Mouse (Mus musculus): ENCODE measurements around the gene Dysf. TPM values are rescaled to one million over a fixed set of nuclear protein-coding genes. Genes with fewer than 3 reads are reported as not detected.
"Not testable (repeated sequence)": the region's sequence is repeated elsewhere in the genome, so short reads cannot be mapped to it uniquely, and the experiment has no call there.

The Dysf gene
- polyA plus RNA-seq, 1 experiment = 13.8 TPM

DNA sequence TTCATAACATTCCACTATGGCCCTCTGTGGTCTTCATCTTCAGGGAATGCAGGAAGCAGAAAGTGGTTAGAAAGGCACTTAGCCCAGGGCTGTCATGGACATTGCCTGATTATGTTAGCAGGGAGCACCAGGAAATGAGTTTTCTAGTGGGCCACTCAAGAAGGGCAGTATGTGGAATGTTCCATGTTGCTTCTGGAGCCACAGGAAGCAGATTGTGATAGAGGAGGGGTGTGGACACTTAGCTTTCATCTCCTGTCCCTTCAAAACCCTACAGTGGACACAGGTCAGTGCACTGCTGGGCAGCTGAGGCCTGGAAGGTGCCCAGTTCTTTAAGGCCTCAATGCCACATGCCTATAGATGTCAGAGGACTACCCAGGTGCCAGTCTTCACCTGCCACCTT, 20.4 kb downstream of the Dysf start:
- H3K27ac ChIP-seq (replicated peaks; ENCODE audit: low read depth, low read length) = peak overlapping the region; percentile 19; the same call in 1 of the 2 replicates
- H3K4me1 ChIP-seq (ENCODE audit: control insufficient read depth, insufficient read depth, insufficient read length, low read length) = peaks cover 13% of the 10 kb centered on the region; the same call in 1 of the 2 replicates
- no peak overlapping the region for H3K4me3 ChIP-seq (ENCODE audit: insufficient read depth, low read depth, low read length)

- Histone ChIP-seq H3K4me1 (ENCODE audit: control insufficient read depth, insufficient read depth, insufficient read length, low read length) (peaks cover 13% of the 10 kb centered on the region; the same call in 1 of the 2 replicates), H3K4me3 (ENCODE audit: insufficient read depth, low read depth, low read length) (no peak overlapping the region), H3K27ac (replicated peaks; ENCODE audit: low read depth, low read length) (no peak overlapping the region)
Measured at GRCm38 (mm10) chr6:84029775-84030174, 21.4 kb downstream of the Dysf start.

DNA sequence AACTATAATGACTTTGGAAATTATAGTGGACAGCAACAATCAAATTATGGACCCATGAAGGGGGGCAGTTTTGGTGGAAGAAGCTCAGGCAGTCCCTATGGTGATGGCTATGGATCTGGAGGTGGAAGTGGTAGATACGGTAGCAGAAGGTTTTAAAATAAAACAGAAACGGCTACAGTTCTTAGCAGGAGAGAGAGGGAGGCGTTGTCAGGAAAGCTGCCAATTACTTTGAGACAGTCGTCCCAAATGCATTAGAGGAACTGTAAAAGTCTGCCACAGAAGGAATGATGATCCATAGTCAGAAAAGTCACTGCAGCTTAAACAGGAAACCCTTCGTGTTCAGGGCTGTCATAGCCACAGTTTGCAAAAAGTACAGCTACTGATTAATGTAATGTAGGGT, 24.1 kb downstream of the Dysf start:
- not testable (repeated sequence) for H3K27ac ChIP-seq (replicated peaks; ENCODE audit: low read depth, low read length); H3K4me3 ChIP-seq (ENCODE audit: insufficient read depth, low read depth, low read length)
- peaks cover 12% of the 10 kb centered on the region; the same call in 1 of the 2 replicates for H3K4me1 ChIP-seq (ENCODE audit: control insufficient read depth, insufficient read depth, insufficient read length, low read length)

DNA sequence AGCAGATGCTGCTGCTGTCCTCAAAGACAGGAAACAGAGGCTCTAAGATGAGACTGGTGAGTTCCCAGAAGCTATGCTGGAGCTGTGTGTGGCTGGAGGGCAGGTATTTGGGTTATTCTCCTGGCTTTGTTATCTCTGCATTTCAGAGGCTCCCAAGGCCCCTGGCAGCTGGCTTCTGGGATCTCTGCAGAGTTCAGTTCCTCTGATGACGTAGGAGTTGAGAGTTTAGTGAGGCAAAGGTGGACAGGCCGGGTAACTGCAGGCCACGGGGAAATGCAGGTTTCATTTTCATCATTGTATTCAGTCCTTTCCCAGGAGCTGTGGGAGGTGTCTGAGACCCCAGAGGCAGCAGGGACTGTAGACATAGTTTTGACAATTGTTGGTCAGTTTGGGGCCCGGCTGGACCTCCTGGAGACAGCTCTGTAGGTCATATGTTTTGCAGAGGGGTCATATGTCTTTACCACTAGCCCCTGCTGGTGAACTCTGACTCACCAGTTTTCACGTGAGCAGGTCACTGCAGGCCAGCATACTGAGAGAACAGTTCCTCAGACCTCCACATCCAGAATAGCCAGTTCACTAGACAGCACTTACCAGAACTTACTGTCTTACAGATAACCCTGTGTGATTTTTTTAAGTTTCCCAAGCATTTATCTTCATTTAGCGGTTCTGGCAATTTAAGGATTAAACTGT, 35.0 kb downstream of the Dysf start:
- Histone ChIP-seq H3K4me1 (ENCODE audit: control insufficient read depth, insufficient read depth, insufficient read length, low read length) (peaks cover 18% of the 10 kb centered on the region), H3K4me3 (ENCODE audit: insufficient read depth, low read depth, low read length) (no peak overlapping the region), H3K27ac (replicated peaks; ENCODE audit: low read depth, low read length) (peak overlapping the region; percentile 87)

DNA sequence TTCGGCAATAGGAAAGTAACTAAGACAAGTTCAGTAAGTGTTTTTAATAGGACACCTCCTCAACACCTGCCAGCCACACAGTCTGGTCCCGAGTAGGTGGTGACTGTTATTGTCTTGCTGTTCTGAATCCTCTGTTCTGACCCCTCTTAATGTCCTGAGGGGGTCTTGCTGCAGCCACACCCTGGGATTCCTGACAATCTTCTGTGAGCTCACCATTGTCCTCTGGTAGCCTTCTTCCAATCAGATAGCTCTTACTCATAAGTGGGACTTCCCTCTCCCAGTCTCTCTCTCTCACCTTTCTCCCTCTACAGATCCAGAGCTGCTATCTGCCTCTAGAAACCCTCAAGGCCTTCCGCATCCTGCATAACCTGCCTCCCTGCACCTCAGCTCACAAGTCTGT, 36.3 kb downstream of the Dysf start:
- no peak overlapping the region for H3K27ac ChIP-seq (replicated peaks; ENCODE audit: low read depth, low read length)
- no peak overlapping the region for H3K4me3 ChIP-seq (ENCODE audit: insufficient read depth, low read depth, low read length)
- peaks cover 20% of the 10 kb centered on the region for H3K4me1 ChIP-seq (ENCODE audit: control insufficient read depth, insufficient read depth, insufficient read length, low read length)

GRCm38 (mm10) chr6:84048856-84049255, 40.5 kb downstream of the Dysf start:
- Histone ChIP-seq H3K27ac (replicated peaks; ENCODE audit: low read depth, low read length) (peak overlapping the region; percentile 91), H3K4me3 (ENCODE audit: insufficient read depth, low read depth, low read length) (no peak overlapping the region), H3K4me1 (ENCODE audit: control insufficient read depth, insufficient read depth, insufficient read length, low read length) (peaks cover 22% of the 10 kb centered on the region)

- Histone ChIP-seq H3K4me1 (ENCODE audit: control insufficient read depth, insufficient read depth, insufficient read length, low read length) (peaks cover 27% of the 10 kb centered on the region), H3K27ac (replicated peaks; ENCODE audit: low read depth, low read length) (peak overlapping the region; percentile 66), H3K4me3 (ENCODE audit: insufficient read depth, low read depth, low read length) (no peak overlapping the region)
Measured at GRCm38 (mm10) chr6:84050238-84050637, 41.8 kb downstream of the Dysf start.

DNA sequence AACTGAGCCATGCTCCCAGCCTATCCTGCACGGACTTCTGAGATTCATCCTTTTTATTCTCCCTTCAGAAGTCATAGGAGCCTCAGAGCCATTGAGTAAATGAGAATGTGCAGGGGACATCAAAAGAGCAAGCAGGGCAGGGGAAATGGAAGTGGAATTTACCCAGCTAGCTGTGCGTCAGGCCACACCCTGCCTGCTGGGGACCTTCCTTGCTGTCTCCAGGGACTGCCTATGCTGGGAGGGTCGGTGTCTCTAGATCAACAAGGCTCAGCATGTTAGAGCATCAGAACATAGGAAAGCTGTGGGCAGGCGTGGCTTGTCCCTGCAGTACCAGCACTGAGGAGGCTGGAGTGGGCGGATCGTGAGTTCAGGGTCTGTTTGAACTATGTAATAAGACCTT, 42.6 kb downstream of the Dysf start:
- Histone ChIP-seq H3K27ac (replicated peaks; ENCODE audit: low read depth, low read length) (peak overlapping the region; percentile 66), H3K4me1 (ENCODE audit: control insufficient read depth, insufficient read depth, insufficient read length, low read length) (peaks cover 34% of the 10 kb centered on the region), H3K4me3 (ENCODE audit: insufficient read depth, low read depth, low read length) (no peak overlapping the region)

DNA sequence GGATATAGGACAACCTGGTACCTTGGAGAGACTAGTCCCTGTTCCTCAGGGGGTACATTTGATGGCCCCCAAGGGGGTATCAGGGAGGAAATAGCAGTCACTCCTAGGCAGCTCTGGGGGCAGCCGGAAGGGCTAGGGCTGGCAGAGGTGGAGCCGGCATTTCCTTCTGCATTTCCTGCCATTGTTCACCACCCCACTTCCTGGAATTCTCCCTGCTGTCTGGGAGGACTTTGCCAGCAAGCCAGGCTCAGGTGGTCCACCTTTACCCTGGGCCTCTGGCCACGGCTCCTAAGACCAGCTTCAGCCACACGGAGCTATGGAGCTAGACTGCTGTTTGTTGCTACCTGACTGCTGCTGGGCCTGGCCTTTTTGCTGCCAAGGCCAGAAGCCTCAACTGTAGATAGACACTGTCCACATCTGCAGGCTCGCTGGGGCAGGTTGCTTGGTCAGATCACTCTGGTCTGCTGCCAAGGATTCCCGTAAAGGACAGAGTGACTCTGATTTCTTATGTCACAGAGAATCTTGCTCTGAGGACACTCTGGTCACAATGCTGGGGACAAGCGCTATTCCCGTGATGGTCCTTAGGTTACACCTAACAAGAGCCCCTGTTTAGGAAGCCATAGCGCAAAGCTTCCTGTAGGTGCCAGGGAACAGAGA, 45.6 kb downstream of the Dysf start:
- Histone ChIP-seq H3K4me1 (ENCODE audit: control insufficient read depth, insufficient read depth, insufficient read length, low read length) (peaks cover 51% of the 10 kb centered on the region), H3K4me3 (ENCODE audit: insufficient read depth, low read depth, low read length) (no peak overlapping the region), H3K27ac (replicated peaks; ENCODE audit: low read depth, low read length) (peak overlapping the region; percentile 98)

DNA sequence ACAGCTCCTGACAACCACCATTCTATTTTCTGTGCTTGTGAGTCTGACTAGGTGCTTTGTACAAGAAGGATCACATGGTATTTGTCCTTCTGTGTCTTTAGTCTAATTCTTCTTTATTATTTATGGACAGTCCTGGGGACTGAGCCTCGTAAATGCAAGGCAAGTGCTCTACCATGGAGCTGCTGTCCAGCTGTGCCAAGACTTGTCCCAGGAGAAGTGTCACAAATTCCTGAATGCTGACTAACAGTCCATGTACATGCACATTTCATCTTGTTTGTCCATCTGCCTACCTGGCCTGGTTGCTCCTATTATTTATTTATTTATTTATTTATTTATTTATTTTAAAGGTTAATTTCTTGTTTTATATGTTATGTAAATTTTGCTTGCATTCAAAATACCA, 47.2 kb downstream of the Dysf start:
- H3K4me1 ChIP-seq (ENCODE audit: control insufficient read depth, insufficient read depth, insufficient read length, low read length) = peaks cover 55% of the 10 kb centered on the region
- no peak overlapping the region for H3K27ac ChIP-seq (replicated peaks; ENCODE audit: low read depth, low read length)
- H3K4me3 ChIP-seq (ENCODE audit: insufficient read depth, low read depth, low read length) = no peak overlapping the region

DNA sequence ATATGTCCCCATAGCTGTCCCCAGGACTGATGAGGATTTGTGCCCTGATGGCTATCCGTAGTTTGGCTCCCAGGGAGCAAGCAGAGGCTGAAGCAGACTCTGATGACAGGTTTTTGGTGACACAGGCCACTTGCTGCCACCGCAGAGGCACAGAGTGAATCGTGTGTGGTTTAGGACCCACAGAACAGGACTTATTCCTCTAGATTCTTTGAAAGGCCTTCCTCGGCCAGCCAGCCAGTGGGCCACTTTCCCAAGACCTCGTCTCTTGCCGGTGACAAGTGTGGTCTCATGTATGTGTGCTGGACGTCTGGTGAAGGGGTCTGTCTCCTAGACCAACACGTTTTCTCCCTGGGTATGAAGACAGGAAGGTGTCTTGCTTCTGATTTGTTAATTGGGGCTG, 48.8 kb downstream of the Dysf start:
- Histone ChIP-seq H3K4me3 (ENCODE audit: insufficient read depth, low read depth, low read length) (no peak overlapping the region), H3K4me1 (ENCODE audit: control insufficient read depth, insufficient read depth, insufficient read length, low read length) (peaks cover 55% of the 10 kb centered on the region), H3K27ac (replicated peaks; ENCODE audit: low read depth, low read length) (peak overlapping the region; percentile 85; the same call in 1 of the 2 replicates)

DNA sequence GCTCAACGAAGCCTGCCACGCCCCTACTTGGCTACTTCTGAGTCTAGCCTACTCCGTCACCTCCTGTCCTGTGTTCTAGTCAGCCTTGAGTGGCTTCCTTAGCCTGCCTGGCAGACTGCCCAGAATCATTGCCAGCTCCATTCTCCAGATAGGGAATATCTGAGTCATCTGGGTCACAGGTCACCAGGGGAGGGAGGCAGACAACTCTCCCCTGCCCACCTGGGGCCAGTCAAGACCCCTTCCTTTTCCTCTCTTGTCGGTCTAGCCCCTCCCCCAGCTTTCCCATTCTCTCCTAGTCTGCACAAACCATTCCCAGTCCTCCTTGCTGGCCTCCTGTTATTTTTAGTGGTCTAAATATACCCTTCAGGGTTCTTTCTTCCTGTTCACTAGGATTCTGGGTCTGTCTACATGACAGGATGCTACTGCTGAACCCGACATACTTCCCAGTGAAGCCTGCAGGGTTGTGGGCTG, 50.3 kb downstream of the Dysf start:
- Histone ChIP-seq H3K4me3 (ENCODE audit: insufficient read depth, low read depth, low read length) (no peak overlapping the region), H3K27ac (replicated peaks; ENCODE audit: low read depth, low read length) (peak overlapping the region; percentile 85), H3K4me1 (ENCODE audit: control insufficient read depth, insufficient read depth, insufficient read length, low read length) (peaks cover 49% of the 10 kb centered on the region)

GRCm38 (mm10) chr6:84059771-84060414, 51.5 kb downstream of the Dysf start:
- peak overlapping the region; percentile 73 for H3K27ac ChIP-seq (replicated peaks; ENCODE audit: low read depth, low read length)
- H3K4me1 ChIP-seq (ENCODE audit: control insufficient read depth, insufficient read depth, insufficient read length, low read length) = peaks cover 41% of the 10 kb centered on the region
- no peak overlapping the region for H3K4me3 ChIP-seq (ENCODE audit: insufficient read depth, low read depth, low read length)

DNA sequence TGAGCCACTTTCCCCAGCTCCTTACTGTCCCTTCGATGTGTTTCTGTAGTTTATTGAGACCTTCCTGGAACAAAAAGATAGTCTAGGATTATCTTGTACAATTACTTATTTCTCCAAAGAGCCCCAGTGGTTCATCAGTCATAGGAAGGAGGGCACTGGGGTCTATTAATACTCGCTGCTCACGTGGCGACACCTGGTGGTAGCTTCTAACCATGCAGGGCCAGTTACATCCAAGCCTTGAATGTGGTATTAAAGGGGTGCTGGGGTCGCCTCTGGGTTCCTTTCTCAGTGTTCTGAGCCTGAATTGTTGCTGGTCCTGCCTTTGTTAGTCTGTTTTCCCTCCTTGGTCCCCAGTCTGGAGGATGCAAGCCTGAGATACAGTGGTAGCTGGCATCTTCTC, 52.9 kb downstream of the Dysf start:
- Histone ChIP-seq H3K4me3 (ENCODE audit: insufficient read depth, low read depth, low read length) (no peak overlapping the region), H3K4me1 (ENCODE audit: control insufficient read depth, insufficient read depth, insufficient read length, low read length) (peaks cover 31% of the 10 kb centered on the region), H3K27ac (replicated peaks; ENCODE audit: low read depth, low read length) (no peak overlapping the region)

DNA sequence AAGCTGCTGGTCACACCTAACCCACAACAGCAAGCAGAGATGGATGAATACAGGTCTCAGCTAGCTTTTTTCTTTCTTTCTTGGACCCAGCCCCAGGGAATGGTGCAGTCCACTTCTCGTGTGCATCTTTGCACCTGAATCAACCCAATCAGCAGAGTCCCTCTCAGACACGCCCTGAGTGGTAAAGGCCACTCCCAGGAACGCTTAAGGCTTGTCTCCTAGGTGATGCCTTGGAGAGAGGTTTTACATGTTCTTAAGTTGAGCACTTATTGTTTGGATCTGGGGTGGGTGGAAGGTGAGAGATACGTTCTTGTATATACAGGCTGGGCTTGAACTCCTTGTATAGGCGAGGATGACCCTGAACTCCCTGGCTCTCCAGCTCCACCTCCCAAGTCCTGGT, 54.2 kb downstream of the Dysf start:
- Histone ChIP-seq H3K27ac (replicated peaks; ENCODE audit: low read depth, low read length) (no peak overlapping the region), H3K4me1 (ENCODE audit: control insufficient read depth, insufficient read depth, insufficient read length, low read length) (peaks cover 23% of the 10 kb centered on the region), H3K4me3 (ENCODE audit: insufficient read depth, low read depth, low read length) (no peak overlapping the region)
